Mouse (Mus musculus): Measurements from ENCODE around the gene Cacna1a. TPM values are rescaled to one million over a fixed set of nuclear protein-coding genes. Genes with fewer than 3 reads are reported as not detected.

The Cacna1a gene
- polyA plus RNA-seq, 1 experiment from 2014 or later: 6.6 TPM

DNA sequence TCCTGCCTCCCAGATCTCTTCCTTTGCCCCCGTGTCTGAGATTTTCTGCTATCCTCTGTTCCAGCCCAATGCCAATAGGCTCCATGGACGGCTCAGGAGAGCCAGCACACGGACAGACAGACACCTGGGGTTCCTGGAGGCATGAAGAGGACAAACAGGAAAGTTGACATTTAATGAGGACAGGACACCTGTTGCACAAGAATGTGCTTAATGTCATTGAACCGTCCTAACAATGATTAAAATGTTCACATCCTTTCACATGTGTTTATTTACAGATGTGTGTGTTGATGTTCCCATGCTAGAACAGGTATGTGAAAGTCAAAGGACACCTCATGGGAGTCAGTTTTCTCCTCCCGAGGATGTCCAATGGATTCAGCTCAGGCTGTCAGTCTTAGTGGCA is 254.8 kb downstream of the Cacna1a start:
- ATAC-seq (replicated peaks; ENCODE audit: low FRiP score, low read depth) (no peak), DNase-seq (ENCODE audit: low spot score) (no peak)
- Histone ChIP-seq H3K9ac (ENCODE audit: low read depth, low read length) (no peak overlapping the region), H3K36me3 (ENCODE audit: insufficient read depth, low read length) (no peaks in the 10 kb centered on the region), H3K4me1 (replicated peaks; ENCODE audit: insufficient read depth, low read length) (peaks cover 5% of the 10 kb centered on the region), H3K4me3 (replicated peaks; ENCODE audit: low read depth, low read length) (no peak overlapping the region), H3K27me3 (ENCODE audit: insufficient read depth, low read length) (no peaks in the 10 kb centered on the region), H3K27ac (no peak overlapping the region), H3K4me2 (ENCODE audit: low read length) (no peak overlapping the region), H3K9me3 (replicated peaks; ENCODE audit: low read length) (no peaks in the 10 kb centered on the region)
- WGBS: 72% methylated on average over 5 of the region's 5 CpGs
- TF ChIP-seq CTCF (IDR thresholded peaks at IDR 0.05; ENCODE audit: low read depth): no peak

DNA sequence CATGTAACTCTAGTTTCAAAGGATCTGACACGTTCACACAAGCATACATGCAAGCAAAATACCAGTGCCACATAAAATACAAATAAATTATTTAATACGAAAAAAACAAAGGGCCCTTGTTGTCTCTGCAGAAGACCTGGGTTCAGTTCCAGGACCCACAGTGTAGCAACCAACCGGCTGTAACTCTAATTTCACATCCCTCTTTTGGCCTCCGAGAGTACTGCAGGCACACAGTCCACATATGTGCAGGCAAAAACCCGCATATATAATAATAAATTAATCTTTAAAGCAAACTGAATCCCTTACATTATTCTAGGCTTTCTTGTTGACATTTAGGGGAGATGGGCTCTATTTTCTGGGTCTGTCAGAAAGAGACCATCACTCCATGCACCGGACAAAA is 258.6 kb downstream of the Cacna1a start:
- H3K9me3 ChIP-seq (replicated peaks; ENCODE audit: low read length): no peaks in the 10 kb centered on the region
- no peak overlapping the region for H3K9ac ChIP-seq (ENCODE audit: low read depth, low read length)
- H3K4me3 ChIP-seq (replicated peaks; ENCODE audit: low read depth, low read length): no peak overlapping the region
- WGBS: 55% methylated on average over 6 of the region's 6 CpGs
- TF ChIP-seq CTCF (IDR thresholded peaks at IDR 0.05; ENCODE audit: low read depth): peak; percentile 10; the same call in 1 of the 2 replicates
- H3K4me1 ChIP-seq (replicated peaks; ENCODE audit: insufficient read depth, low read length): peaks cover 5% of the 10 kb centered on the region
- H3K4me2 ChIP-seq (ENCODE audit: low read length): no peak overlapping the region; the same call in 1 of the 2 replicates
- no peak for ATAC-seq (replicated peaks; ENCODE audit: low FRiP score, low read depth)
- no peak overlapping the region for H3K27ac ChIP-seq
- H3K36me3 ChIP-seq (ENCODE audit: insufficient read depth, low read length): no peaks in the 10 kb centered on the region
- H3K27me3 ChIP-seq (ENCODE audit: insufficient read depth, low read length): no peaks in the 10 kb centered on the region
- peak; percentile 25 for DNase-seq (ENCODE audit: low spot score)

DNA sequence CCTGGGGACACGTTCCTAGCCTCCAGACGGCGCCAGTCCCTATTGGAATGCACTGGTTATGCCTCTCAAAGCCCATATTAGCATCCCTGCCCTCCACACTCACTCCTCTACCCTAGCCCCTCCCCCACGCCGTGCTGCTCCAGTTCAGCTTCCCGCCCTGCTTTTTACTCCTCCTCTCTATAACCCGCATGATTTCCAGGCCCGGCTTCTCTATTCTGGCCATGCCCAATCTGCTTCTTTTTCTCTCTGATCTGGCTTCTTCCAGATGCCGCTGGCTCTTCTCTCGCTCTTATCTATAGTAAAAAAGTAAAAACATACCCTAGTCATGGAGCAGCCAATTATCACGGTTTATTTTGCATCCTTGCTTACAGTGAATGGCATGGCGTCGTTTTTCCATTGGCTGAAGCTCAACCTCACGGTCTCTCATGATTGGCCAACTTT is 259.2 kb downstream of the Cacna1a start:
- WGBS: 6% methylated on average over 14 of the region's 14 CpGs
- no peaks in the 10 kb centered on the region for H3K9me3 ChIP-seq (replicated peaks; ENCODE audit: low read length)
- H3K9ac ChIP-seq (ENCODE audit: low read depth, low read length): no peak overlapping the region
- no peak overlapping the region for H3K4me3 ChIP-seq (replicated peaks; ENCODE audit: low read depth, low read length)
- no peaks in the 10 kb centered on the region for H3K36me3 ChIP-seq (ENCODE audit: insufficient read depth, low read length)
- H3K4me1 ChIP-seq (replicated peaks; ENCODE audit: insufficient read depth, low read length): peaks cover 5% of the 10 kb centered on the region
- ATAC-seq (replicated peaks; ENCODE audit: low FRiP score, low read depth) (peak; percentile 65), DNase-seq (ENCODE audit: low spot score) (peak; percentile 51)
- H3K27me3 ChIP-seq (ENCODE audit: insufficient read depth, low read length): no peaks in the 10 kb centered on the region
- H3K27ac ChIP-seq: no peak overlapping the region
- TF ChIP-seq CTCF (IDR thresholded peaks at IDR 0.05; ENCODE audit: low read depth): peak; percentile 25; the same call in 1 of the 2 replicates
- peak overlapping the region; percentile 44 for H3K4me2 ChIP-seq (ENCODE audit: low read length)

DNA sequence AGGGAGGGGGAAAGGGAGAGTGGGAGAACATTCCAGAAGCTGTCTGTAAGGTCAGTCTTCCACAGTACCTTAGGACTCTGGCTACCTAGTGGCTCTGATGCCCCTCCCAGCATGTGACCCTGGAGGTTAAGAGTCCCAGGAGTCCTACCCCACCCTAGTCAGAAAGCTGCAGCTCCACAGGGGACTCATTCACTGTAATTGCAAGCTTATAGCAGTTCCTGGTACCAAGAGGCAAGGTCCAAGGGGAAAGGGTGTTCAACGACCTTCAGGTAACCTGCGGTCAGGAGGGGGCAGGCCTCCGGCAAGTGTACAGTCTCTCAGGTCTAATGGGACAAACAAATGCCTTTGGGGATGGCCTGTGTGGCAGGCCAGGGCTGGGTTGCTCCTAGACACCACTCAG is 262.0 kb downstream of the Cacna1a start:
- Histone ChIP-seq H3K4me3 (replicated peaks; ENCODE audit: low read depth, low read length) (no peak overlapping the region), H3K9me3 (replicated peaks; ENCODE audit: low read length) (no peaks in the 10 kb centered on the region), H3K9ac (ENCODE audit: low read depth, low read length) (no peak overlapping the region), H3K4me1 (replicated peaks; ENCODE audit: insufficient read depth, low read length) (peaks cover 6% of the 10 kb centered on the region), H3K4me2 (ENCODE audit: low read length) (no peak overlapping the region), H3K36me3 (ENCODE audit: insufficient read depth, low read length) (no peaks in the 10 kb centered on the region), H3K27me3 (ENCODE audit: insufficient read depth, low read length) (no peaks in the 10 kb centered on the region), H3K27ac (no peak overlapping the region)
- DNase-seq (ENCODE audit: low spot score) (no peak), ATAC-seq (replicated peaks; ENCODE audit: low FRiP score, low read depth) (peak; percentile 20; the same call in 1 of the 2 replicates)
- WGBS: 62% methylated on average over 3 of the region's 3 CpGs
- TF ChIP-seq CTCF (IDR thresholded peaks at IDR 0.05; ENCODE audit: low read depth): no peak

DNA sequence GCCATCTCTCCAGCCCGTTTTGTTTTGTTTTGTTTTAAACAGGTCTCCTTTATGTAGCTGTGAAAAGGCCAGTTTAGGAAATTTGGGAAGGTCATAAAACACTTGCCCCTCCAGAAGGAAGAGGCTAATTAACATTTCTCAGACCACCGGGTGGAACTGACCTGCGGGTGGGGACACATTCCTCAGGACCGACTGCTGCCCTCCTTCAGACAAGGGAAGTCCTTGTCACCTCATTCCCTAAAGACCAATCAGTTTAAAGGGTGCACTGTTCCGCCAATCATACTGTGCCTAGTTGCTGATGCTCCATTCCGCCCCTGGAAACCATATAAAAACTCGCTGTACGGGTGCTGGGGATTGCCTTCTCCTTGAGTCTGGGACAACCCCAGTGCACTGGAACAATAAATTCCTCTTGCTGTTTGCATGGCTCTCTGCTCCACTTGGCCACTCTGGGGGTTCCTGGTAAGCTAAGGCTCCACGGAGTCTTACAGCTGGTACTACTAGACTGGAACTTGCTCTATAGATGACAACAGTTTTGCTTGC is 264.9 kb downstream of the Cacna1a start:
- Histone ChIP-seq H3K9ac (ENCODE audit: low read depth, low read length) (no peak overlapping the region), H3K4me2 (ENCODE audit: low read length) (no peak overlapping the region), H3K4me3 (replicated peaks; ENCODE audit: low read depth, low read length) (no peak overlapping the region), H3K27ac (no peak overlapping the region), H3K4me1 (replicated peaks; ENCODE audit: insufficient read depth, low read length) (peaks cover 26% of the 10 kb centered on the region), H3K36me3 (ENCODE audit: insufficient read depth, low read length) (no peaks in the 10 kb centered on the region), H3K9me3 (replicated peaks; ENCODE audit: low read length) (no peaks in the 10 kb centered on the region), H3K27me3 (ENCODE audit: insufficient read depth, low read length) (no peaks in the 10 kb centered on the region)
- WGBS: 37% methylated on average over 9 of the region's 9 CpGs
- DNase-seq (ENCODE audit: low spot score) (peak; percentile 12), ATAC-seq (replicated peaks; ENCODE audit: low FRiP score, low read depth) (no peak)
- TF ChIP-seq CTCF (IDR thresholded peaks at IDR 0.05; ENCODE audit: low read depth): no peak

DNA sequence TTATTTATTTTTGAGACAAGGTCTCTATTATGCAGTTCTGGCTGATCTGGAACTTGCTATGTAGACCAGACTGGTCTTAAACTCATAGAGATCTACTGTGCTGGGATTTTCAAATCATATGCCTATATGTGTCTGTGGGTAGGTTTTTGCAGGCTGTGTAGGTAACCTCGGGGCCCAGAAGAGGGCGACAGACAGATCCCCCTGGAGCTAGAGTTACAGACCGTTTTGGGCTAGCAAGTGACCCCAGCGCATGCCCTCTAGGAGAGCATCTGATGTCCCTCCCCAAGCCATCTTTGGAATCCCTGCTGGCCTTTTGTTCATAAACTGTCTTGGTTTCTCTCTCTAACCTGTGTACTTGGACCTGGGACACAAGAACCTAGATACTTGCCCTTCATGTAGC is 266.4 kb downstream of the Cacna1a start:
- Histone ChIP-seq H3K9me3 (replicated peaks; ENCODE audit: low read length) (no peaks in the 10 kb centered on the region), H3K27me3 (ENCODE audit: insufficient read depth, low read length) (no peaks in the 10 kb centered on the region), H3K4me2 (ENCODE audit: low read length) (no peak overlapping the region), H3K27ac (peak overlapping the region; percentile 93), H3K9ac (ENCODE audit: low read depth, low read length) (no peak overlapping the region), H3K36me3 (ENCODE audit: insufficient read depth, low read length) (no peaks in the 10 kb centered on the region), H3K4me3 (replicated peaks; ENCODE audit: low read depth, low read length) (no peak overlapping the region), H3K4me1 (replicated peaks; ENCODE audit: insufficient read depth, low read length) (peaks cover 30% of the 10 kb centered on the region)
- TF ChIP-seq CTCF (IDR thresholded peaks at IDR 0.05; ENCODE audit: low read depth): peak; percentile 53
- peak; percentile 52 for DNase-seq (ENCODE audit: low spot score)
- ATAC-seq (replicated peaks; ENCODE audit: low FRiP score, low read depth): no peak
- WGBS: 45% methylated on average over 4 of the region's 4 CpGs
